Mouse (Mus musculus) erythroblast, adult 5-6 weeks (primary cell): ENCODE measurements around the gene Ccr8. TPM values are rescaled to one million over a fixed set of nuclear protein-coding genes. Genes with fewer than 3 reads are reported as not detected.

Experiments
- ATAC-seq: replicated peaks from 2 replicates; pipeline ENCODE4 v1.8.0; 2016; ENCODE audit warnings: moderate number of reproducible peaks, mild to moderate bottlenecking, moderate TSS enrichment, inconsistent platforms; ENCODE audit not compliant: poor library complexity, low FRiP score, severe bottlenecking
- total RNA-seq, 2 experiments: library from RNA; stranded (forward) in 1 of 2; stranded (reverse) in 1 of 2; fragments of 150-400 nt in 1 of 2; fragments of 200-764, 138-1000 nt in 1 of 2; gene quantifications; 2 replicates each; pipeline versions ENCODE4 v1.2.3 to v1.2.4; 2015 to 2017; ENCODE audit warnings: low replicate concordance in 2 of 2

Gene Ccr8
- total RNA-seq (2015; ENCODE audit: low replicate concordance) (not detected in 2 replicates), total RNA-seq (2017; ENCODE audit: low replicate concordance) (not detected in 2 replicates)

DNA sequence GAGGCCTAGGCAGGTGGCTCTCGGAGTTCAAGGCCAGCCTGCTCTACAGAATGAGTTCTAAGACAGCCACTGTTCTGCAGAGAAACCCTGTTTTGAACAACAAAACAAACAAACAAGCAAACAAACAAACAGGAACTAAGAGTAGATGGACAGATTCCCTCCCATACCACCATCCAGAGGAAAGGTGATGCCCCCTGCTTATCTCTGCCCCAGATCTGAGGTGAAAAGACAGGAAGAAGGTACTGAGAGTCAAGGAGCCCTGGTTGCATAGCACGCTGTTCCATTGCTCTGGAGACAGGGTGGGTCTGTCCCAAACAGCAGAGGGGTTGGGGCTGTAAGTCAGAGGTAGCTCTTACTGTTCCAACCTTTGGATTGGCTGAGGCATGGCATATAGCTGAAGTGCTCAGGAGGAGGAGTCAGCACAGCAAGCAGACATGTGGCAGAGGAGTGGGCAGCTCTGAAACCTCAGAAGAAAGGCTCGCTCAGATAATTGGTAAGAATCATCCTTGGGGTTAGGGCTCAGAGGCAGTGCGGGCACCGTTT lies at the start of gene Ccr8:
TSS of gene Ccr8 (plus strand) at position 419 of the 543 bp plus-strand sequence.
- ATAC-seq, result no peak

DNA sequence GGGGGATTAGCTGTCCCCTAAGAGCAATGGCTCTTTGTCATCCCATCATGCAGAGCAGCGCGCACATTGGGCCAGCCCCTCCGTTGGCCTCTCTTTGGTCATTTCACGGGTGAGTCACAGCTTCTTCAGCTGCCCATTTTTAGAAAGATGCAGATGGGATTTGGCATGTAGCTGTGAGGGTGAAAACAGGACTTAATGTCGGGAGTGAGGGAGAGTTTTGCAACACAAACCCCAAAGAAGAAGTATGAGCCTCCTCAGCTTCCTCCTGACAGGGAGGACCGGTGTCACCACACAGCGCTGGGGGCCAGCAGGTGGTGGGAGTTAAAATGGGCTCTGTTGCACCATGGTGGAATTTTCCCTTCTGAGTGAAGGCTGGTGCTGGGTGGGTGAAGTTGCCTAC lies 48.8 kb upstream of the Ccr8 start:
- ATAC-seq, result no peak

- no peak for ATAC-seq
Measured at GRCm38 (mm10) chr9:120048495-120048894, 43.4 kb upstream of the Ccr8 start.

GRCm38 (mm10) chr9:120049407-120049806 lies 42.5 kb upstream of the Ccr8 start:
- ATAC-seq, result no peak

DNA sequence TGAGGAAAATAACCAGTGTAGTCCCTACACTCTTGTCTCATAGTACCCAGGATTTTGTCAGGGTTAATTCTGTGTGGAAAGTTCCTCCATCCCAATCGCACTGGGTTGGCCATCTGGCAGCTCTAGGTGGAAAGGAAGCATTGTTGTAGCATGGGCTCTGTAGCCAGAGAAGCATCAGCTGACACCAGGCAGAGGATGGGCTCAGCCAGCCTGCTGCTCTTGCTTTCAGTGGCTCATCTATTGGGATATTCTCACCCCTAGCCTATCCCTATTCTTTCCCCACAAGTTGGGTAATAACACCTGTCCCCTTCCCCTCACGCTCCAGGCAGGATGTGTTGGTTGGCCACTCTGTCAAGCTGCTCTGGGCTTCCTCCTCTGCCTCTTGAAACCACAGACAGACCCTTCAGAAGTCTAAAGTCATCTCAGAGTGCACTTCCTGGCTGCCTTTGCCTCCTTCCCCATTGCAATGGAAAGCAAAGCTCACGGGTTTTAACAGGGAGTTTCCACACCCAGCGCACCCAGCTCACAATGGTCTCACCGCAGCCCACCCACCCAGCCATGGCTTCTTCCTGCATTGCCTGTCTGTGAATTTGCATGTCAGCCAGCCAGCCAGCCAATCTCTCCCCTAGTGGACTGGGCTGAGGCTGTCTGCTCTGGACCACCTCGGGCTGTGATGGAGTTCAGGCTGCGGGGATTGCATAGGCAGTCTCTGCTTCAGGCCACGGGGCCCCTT lies 37.2 kb upstream of the Ccr8 start:
- ATAC-seq, result no peak

GRCm38 (mm10) chr9:120056201-120056600 lies 35.7 kb upstream of the Ccr8 start:
- no peak for ATAC-seq

DNA sequence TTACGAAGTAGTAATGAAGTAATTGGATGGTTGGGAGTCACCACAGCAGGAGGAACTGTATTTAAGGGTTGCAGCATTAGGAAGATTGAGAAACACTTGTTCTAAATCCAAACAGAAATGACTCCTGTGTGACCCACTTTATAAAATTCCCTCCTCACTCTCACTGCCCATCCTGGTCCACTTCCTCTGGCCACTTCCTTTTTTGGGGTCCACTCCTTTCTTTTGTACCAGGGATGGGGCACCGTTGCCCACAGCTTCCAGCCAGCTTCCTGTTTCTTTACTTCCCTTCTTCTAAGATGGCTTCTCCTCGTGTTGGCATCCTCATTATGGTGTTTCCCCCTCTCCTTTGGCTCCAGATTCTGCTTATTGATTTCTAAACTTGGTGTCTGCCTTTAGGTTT lies 33.2 kb upstream of the Ccr8 start:
- ATAC-seq, result no peak

DNA sequence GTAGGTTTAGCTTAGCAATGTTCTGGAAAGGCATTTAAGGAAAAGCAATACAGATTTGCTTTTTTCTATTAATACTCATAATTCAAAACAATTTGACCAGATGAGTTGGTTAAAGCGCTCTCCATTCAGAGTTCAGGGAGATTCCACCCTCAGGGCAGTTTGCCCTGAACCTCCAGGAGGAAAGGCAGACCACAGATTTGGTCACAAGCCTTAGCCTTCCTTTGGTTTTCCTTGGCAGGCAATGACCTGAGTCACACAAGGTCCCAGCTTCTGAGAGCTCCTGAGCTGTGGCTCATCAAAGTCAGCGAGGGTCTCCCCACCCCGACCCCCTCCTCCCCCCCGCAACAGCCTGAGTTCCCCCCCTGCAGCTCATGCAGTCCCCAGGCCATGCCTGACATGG lies 27.6 kb upstream of the Ccr8 start:
- no peak for ATAC-seq

DNA sequence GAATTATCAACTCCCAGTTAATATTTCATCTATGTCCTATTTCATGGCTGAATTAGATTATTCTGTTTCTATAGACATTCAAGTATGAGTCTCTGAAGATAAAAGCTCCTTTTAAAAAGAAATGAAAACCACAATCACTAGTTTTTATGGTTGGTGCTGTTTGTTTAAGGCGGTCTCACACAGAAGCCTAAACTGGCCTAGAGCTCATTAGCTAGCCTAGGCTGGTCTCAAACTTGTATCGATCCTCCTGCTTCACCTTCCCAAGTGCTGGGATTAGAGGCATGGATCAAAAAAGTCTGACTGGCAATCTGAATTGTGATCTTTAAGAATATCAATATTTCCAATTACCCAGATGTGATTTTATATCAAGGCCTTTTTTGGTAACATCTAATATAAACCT lies 24.3 kb upstream of the Ccr8 start:
- no peak for ATAC-seq

GRCm38 (mm10) chr9:120068047-120068446 lies 23.9 kb upstream of the Ccr8 start:
- ATAC-seq, result no peak

DNA sequence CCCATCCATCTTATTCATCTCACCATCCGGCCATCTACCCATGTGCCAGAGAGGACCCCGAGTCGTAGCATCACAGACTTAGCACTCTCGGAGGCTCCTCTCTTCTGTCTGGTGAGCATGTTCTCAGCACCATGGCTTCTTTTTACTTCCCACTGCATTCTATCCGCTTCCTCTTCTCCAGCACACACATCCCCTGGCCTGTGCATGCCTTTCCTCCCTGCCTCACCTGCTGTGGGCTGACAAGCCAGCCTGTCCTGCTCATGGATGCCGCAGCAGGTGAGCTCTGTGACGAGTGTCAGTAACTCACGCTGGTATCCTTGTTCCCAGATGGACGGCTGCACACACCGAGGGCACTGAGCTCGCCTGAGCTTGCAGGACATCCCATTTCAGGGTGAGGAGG lies 22.1 kb upstream of the Ccr8 start, which contains the start of gene Cx3cr1:
TSS of gene Cx3cr1 (minus strand) at position 101 of the 400 bp plus-strand sequence.
- ATAC-seq, result no peak

- no peak for ATAC-seq
Measured at GRCm38 (mm10) chr9:120071251-120071650, 20.7 kb upstream of the Ccr8 start.

- ATAC-seq, result peak; percentile 79
Measured at GRCm38 (mm10) chr9:120073169-120073568, 18.7 kb upstream of the Ccr8 start.

DNA sequence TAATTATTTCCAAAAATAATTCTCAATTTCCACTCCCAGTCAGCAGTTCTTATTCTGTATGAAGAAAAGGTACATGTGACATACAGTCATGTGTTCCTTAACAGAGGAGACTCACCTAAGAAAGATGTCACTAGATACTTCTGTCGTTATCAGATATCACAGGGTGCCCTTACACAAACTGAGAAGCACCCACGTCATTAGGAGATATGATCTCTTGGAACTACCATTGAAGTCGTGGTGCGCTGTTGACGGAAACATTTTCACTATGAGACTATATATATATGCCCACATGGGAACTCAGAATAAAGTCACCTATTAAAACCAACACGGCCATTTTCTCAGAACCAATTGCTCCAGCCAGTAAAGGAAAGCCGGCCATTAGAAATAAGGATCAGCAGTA lies 17.4 kb upstream of the Ccr8 start:
- no peak for ATAC-seq

DNA sequence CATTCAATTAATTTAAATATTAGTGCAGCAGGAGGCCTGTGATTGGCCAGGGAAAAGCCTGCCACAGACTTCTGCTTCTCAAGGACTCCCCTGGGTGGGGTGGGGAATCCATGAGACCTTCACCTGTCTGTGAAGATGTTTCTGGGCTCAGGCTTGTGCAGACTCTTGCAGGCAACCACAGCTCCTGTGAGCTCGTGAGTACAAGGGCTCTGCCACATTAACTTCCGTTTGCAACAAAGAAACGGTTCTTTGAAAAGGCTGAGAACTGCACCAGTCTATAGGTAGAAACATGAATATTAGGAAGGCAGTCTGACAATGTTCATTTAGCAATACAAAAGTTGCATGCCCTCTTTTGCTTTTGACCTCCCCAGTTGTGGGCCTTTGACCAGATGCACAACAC lies 13.7 kb upstream of the Ccr8 start:
- no peak for ATAC-seq

DNA sequence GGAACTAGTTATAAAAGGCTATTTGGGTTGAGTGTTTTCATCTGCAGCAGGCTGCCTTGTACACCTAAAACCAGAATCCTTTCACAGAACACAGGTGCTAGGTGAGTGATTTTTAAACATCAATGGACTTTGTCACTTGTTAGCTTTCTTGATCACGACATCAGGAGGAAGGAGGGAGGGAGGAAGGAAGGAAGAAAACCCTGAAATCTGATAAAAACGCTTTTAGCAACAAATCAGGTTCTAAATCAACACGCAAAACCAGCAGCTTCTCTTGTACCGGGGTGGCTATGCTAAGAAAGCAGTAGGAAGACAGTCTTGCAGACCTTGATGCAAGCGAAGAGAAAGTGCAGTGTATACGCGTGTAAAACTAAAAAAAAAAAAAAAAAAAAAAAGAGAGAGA lies 12.0 kb upstream of the Ccr8 start:
- ATAC-seq, result no peak

- ATAC-seq, result no peak
Measured at GRCm38 (mm10) chr9:120080546-120081108, 11.3 kb upstream of the Ccr8 start.

GRCm38 (mm10) chr9:120081247-120081646 lies 10.7 kb upstream of the Ccr8 start:
- ATAC-seq, result peak; percentile 50; the same call in 1 of the 2 replicates

DNA sequence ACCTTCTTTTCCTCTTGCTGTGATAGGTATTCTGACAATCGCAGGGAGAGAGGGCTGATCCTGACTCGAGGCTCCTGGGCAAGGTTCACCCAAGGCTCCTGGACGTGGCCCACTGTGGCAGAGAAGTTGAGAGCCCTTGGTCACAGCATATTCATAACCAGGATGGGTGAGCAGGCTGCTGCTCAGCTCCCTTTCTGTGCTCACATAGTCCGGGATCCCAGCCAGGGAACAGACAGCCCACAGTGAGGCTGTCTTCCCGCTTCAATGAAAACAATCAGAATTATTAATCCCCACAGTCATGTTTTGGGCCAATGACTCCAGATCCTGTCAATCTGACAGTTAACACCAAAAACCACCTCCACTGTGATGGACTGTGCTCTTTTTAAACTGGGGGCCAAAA lies 9.9 kb upstream of the Ccr8 start:
- ATAC-seq, result no peak

- no peak for ATAC-seq
Measured at GRCm38 (mm10) chr9:120082691-120083090, 9.2 kb upstream of the Ccr8 start.

DNA sequence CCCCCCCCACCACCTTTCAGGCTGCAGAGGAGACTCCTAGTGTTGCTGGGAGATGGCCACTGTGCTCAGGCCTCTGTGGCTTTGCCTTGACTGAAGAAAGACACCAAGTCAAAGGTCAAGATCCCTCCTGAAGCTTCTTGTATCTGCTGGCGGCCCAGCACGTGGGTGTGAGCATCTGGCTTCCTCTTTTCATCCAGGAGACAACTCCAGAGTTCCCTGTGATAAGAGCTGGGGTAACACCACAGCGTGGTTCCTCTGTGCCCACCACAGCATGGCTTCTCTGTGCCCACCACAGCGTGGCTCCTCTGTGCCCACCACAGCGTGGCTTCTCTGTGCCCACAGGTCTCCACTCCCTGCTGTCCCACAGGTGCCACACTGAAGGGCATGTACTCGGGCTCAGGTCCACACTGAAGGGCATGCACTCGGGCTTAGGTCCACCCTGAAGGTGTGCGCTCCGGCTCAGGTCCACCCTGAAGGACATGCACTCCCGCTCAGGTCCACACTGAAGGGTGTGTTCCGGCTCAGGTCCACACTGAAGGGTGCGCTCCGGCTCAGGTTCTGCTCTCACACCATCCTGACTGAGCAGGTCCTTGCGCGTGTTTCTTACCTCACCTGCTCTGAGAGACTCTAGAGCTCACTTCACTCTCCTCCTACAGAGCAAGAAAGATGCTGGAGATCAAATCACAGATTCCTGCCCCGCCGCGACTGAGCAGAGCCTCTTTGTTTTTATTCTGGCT lies 8.6 kb upstream of the Ccr8 start:
- ATAC-seq, result no peak
